Mouse (Mus musculus) forebrain, embryonic 12.5 days (tissue): ENCODE measurements around the gene Egfem1. TPM values are rescaled to one million over a fixed set of nuclear protein-coding genes. Genes with fewer than 3 reads are reported as not detected.
A peak's percentile ranks its signal among the peaks of the same experiment; 100 is the strongest.

Source experiments
- ATAC-seq: fragments of 200-750 bp; cut with Nextera tagmentation; 2 replicates; pipeline ENCODE4 v1.8.0; 2017; ENCODE audit warnings: moderate TSS enrichment; ENCODE audit not compliant: low FRiP score
- H3K27ac ChIP-seq: fragments of 300-500 bp; sonication (generic); 2 replicates; pipeline ENCODE4 v1.5.1; 2016; ENCODE audit warnings: mild to moderate bottlenecking
- H3K27me3 ChIP-seq: fragments of 300-500 bp; sonication (generic); 2 replicates; pipeline ENCODE4 v1.6.1; 2016; ENCODE audit warnings: mild to moderate bottlenecking
- H3K36me3 ChIP-seq: fragments of 300-500 bp; sonication (generic); replicated peaks from 2 replicates; pipeline ENCODE4 v1.6.1; 2016; ENCODE audit warnings: mild to moderate bottlenecking
- H3K4me1 ChIP-seq: fragments of 300-500 bp; sonication (generic); 2 replicates; pipeline ENCODE4 v1.6.1; 2016
- H3K4me2 ChIP-seq: fragments of 300-500 bp; sonication (generic); 2 replicates; pipeline ENCODE4 v1.6.1; 2016; ENCODE audit warnings: mild to moderate bottlenecking, moderate library complexity
- H3K4me3 ChIP-seq: fragments of 300-500 bp; sonication (generic); replicated peaks from 2 replicates; pipeline ENCODE4 v1.5.1; 2016; ENCODE audit warnings: mild to moderate bottlenecking
- H3K9ac ChIP-seq: fragments of 300-500 bp; sonication (generic); 2 replicates; pipeline ENCODE4 v1.6.1; 2016; ENCODE audit warnings: mild to moderate bottlenecking
- H3K9me3 ChIP-seq: fragments of 300-500 bp; sonication (generic); 2 replicates; pipeline ENCODE4 v1.6.1; 2016
- WGBS: fragments of 180-500 bp; shearing (Covaris S2); methylation state at CpG from one replicate; pipeline ENCODE4 v1.1.7; 2016; 5-methylcytosine and 5-hydroxymethylcytosine counted together
- polyA plus RNA-seq: library from polyadenylated mRNA; unstranded; fragments of >200 nt; fragmentation: Nextera tagmentation; extraction: Ambion mirVana; gene quantifications from 2 replicates; pipeline ENCODE4 v1.2.1, GENCODE M21; 2016

The Egfem1 gene
- polyA plus RNA-seq, 1 experiment from 2014 or later: 6.1 TPM

GRCm38 (mm10) chr3:29222414-29222813 is 140.6 kb downstream of the Egfem1 start:
- no peaks in the 10 kb centered on the region for H3K4me1 ChIP-seq
- H3K9ac ChIP-seq: no peak overlapping the region
- WGBS: 80% methylated on average over 2 of the region's 2 CpGs
- no peak overlapping the region for H3K27ac ChIP-seq
- no peaks in the 10 kb centered on the region for H3K27me3 ChIP-seq
- no peak for ATAC-seq
- no peak overlapping the region for H3K4me3 ChIP-seq
- no peaks in the 10 kb centered on the region for H3K9me3 ChIP-seq
- no peaks in the 10 kb centered on the region for H3K36me3 ChIP-seq
- no peak overlapping the region for H3K4me2 ChIP-seq

- no peak overlapping the region for H3K4me3 ChIP-seq
- WGBS: 72% methylated on average over 2 of the region's 2 CpGs
- no peak overlapping the region for H3K27ac ChIP-seq
- no peak overlapping the region for H3K9ac ChIP-seq
- H3K27me3 ChIP-seq: no peaks in the 10 kb centered on the region
- H3K4me2 ChIP-seq: no peak overlapping the region
- no peaks in the 10 kb centered on the region for H3K36me3 ChIP-seq
- H3K9me3 ChIP-seq: no peaks in the 10 kb centered on the region
- no peak for ATAC-seq
- no peaks in the 10 kb centered on the region for H3K4me1 ChIP-seq
Observed at GRCm38 (mm10) chr3:29229712-29230111, 147.9 kb downstream of the Egfem1 start.

GRCm38 (mm10) chr3:29235477-29235876 is 153.7 kb downstream of the Egfem1 start:
- ATAC-seq: no peak
- Histone ChIP-seq H3K27ac (no peak overlapping the region), H3K4me1 (peaks cover 7% of the 10 kb centered on the region; the same call in 1 of the 2 replicates), H3K27me3 (no peaks in the 10 kb centered on the region), H3K9me3 (no peaks in the 10 kb centered on the region), H3K9ac (no peak overlapping the region), H3K36me3 (no peaks in the 10 kb centered on the region), H3K4me3 (no peak overlapping the region), H3K4me2 (no peak overlapping the region)
- WGBS: 78% methylated on average over 4 of the region's 4 CpGs

DNA sequence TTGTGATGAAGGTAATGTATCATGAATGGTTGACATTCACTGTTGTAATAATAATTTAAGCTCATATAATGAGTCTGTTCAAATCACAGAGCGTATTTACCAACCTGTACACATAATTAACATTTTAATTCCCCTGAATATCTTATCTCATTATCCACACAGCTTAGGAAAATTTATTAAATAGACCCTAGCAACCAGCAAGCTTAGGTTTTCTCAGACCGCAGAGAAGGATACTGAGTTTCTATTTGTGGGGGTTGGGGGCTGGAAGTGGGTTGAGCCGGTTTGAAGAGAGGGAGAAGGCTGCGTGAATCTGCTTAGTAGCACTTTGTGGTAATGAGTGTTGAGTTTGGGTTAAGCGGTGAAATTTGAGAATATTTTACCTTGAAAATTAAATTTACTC is 154.7 kb downstream of the Egfem1 start:
- ATAC-seq: no peak
- Histone ChIP-seq H3K27ac (no peak overlapping the region), H3K36me3 (no peaks in the 10 kb centered on the region), H3K27me3 (no peaks in the 10 kb centered on the region), H3K4me3 (no peak overlapping the region), H3K4me1 (peaks cover 7% of the 10 kb centered on the region; the same call in 1 of the 2 replicates), H3K4me2 (no peak overlapping the region), H3K9ac (no peak overlapping the region), H3K9me3 (no peaks in the 10 kb centered on the region)
- 67% methylated on average over 5 of the region's 5 CpGs for WGBS

DNA sequence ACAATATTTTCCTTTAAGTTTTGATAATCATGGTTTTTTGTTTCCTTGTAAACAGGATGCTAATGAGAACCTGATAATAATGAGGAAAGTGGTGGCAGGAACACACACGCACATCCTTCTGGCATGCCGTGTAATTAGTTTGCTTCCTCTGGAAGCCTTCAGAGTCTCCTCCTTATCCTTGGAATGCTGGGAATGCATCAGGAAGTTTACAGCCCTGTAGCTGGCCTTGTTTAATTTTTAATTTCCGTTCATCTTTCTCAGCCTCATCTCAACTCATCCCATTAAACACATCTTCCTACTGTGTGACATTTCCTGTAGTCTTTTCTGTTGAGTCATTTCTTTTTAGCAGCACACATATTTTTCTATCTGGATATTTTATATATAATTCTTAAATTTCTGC is 161.8 kb downstream of the Egfem1 start:
- no peak for ATAC-seq
- H3K27ac ChIP-seq: no peak overlapping the region

GRCm38 (mm10) chr3:29291633-29292032 is 209.8 kb downstream of the Egfem1 start:
- ATAC-seq: 0 out of 2 replicates have a peak, but pooled peaks have one; percentile 58
- H3K9ac ChIP-seq: no peak overlapping the region
- WGBS: 47% methylated on average over 4 of the region's 4 CpGs
- no peaks in the 10 kb centered on the region for H3K9me3 ChIP-seq
- no peak overlapping the region for H3K27ac ChIP-seq
- no peaks in the 10 kb centered on the region for H3K27me3 ChIP-seq
- no peak overlapping the region for H3K4me3 ChIP-seq
- no peaks in the 10 kb centered on the region for H3K36me3 ChIP-seq
- no peak overlapping the region for H3K4me2 ChIP-seq
- H3K4me1 ChIP-seq: peaks cover 20% of the 10 kb centered on the region

More for the DNA sequence above, 161.8 kb downstream of the Egfem1 start:
- no peak overlapping the region for H3K4me2 ChIP-seq
- H3K9me3 ChIP-seq: no peaks in the 10 kb centered on the region
- H3K9ac ChIP-seq: no peak overlapping the region
- H3K36me3 ChIP-seq: no peaks in the 10 kb centered on the region
- no peaks in the 10 kb centered on the region for H3K27me3 ChIP-seq
- H3K4me3 ChIP-seq: no peak overlapping the region
- no peaks in the 10 kb centered on the region for H3K4me1 ChIP-seq
- 58% methylated on average over 3 of the region's 3 CpGs for WGBS

DNA sequence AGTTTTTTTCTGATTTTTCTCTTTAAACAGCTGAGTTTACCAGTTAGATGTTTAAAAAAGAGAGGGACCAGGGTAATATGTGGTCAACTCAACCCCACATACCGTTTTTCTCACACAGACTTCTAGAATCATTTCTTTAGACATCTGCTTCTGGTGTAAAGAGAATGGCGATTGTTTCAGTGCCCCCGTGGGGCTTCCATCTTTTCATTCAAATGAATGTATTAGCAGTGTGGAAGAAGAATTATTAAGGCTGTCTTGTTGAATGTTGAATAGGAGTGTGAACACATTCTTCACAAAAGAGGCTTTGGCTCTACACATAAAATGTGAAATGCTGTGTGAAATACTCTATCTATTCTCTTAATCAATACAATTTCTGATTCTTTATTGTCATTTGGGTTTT is 210.4 kb downstream of the Egfem1 start:
- H3K9me3 ChIP-seq: no peaks in the 10 kb centered on the region
- H3K9ac ChIP-seq: no peak overlapping the region
- H3K27ac ChIP-seq: peak overlapping the region; percentile 37; the same call in 1 of the 2 replicates
- no peaks in the 10 kb centered on the region for H3K36me3 ChIP-seq
- no peaks in the 10 kb centered on the region for H3K27me3 ChIP-seq
- H3K4me2 ChIP-seq: no peak overlapping the region
- ATAC-seq: 0 out of 2 replicates have a peak, but pooled peaks have one; percentile 41
- WGBS: 16% methylated on average over 3 of the region's 3 CpGs
- H3K4me3 ChIP-seq: no peak overlapping the region
- peaks cover 20% of the 10 kb centered on the region for H3K4me1 ChIP-seq

- Histone ChIP-seq H3K9me3 (no peaks in the 10 kb centered on the region), H3K4me2 (no peak overlapping the region), H3K4me1 (peaks cover 20% of the 10 kb centered on the region), H3K27me3 (no peaks in the 10 kb centered on the region), H3K4me3 (no peak overlapping the region), H3K9ac (no peak overlapping the region), H3K36me3 (no peaks in the 10 kb centered on the region), H3K27ac (peak overlapping the region; percentile 71)
- whole genome bisulfite sequencing: 31% methylated on average over 4 of the region's 4 CpGs
- ATAC-seq: 0 out of 2 replicates have a peak, but pooled peaks have one; percentile 14
Observed at GRCm38 (mm10) chr3:29293230-29293629, 211.4 kb downstream of the Egfem1 start.

- no peaks in the 10 kb centered on the region for H3K9me3 ChIP-seq
- H3K4me2 ChIP-seq: no peak overlapping the region
- no peaks in the 10 kb centered on the region; the same call in 1 of the 2 replicates for H3K4me1 ChIP-seq
- no peak overlapping the region for H3K4me3 ChIP-seq
- H3K36me3 ChIP-seq: no peaks in the 10 kb centered on the region
- no peaks in the 10 kb centered on the region for H3K27me3 ChIP-seq
- no peak overlapping the region for H3K27ac ChIP-seq
- 81% methylated on average over 3 of the region's 3 CpGs for WGBS
- no peak for ATAC-seq
- H3K9ac ChIP-seq: no peak overlapping the region
Observed at GRCm38 (mm10) chr3:29342223-29342791, 260.5 kb downstream of the Egfem1 start.

DNA sequence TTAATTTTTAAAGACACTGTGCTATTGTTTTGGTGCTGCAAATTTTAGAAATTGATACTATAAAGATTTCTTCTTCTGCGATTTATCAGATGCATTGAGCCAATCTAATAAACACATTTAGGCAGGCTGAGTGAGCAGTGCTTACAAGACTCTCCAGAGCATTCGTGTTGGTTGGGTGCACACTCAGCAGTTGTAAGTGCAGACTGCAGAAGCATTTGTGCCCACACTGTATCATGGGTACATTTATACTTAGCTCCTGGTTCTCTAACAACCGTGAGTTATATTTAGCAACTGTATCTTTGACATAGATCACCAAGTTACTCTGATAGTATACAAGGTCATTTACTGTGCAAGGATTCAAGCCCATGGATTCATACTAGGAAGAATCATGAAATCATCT is 264.0 kb downstream of the Egfem1 start:
- H3K9me3 ChIP-seq: no peaks in the 10 kb centered on the region
- H3K4me2 ChIP-seq: no peak overlapping the region
- no peaks in the 10 kb centered on the region; the same call in 1 of the 2 replicates for H3K4me1 ChIP-seq
- no peak overlapping the region for H3K9ac ChIP-seq
- no peak overlapping the region for H3K27ac ChIP-seq
- H3K27me3 ChIP-seq: no peaks in the 10 kb centered on the region
- H3K36me3 ChIP-seq: no peaks in the 10 kb centered on the region
- H3K4me3 ChIP-seq: no peak overlapping the region
- ATAC-seq: no peak
- WGBS: 80% methylated on average over 3 of the region's 3 CpGs

- Histone ChIP-seq H3K4me1 (no peaks in the 10 kb centered on the region; the same call in 1 of the 2 replicates), H3K27ac (no peak overlapping the region), H3K9ac (no peak overlapping the region), H3K9me3 (no peaks in the 10 kb centered on the region), H3K4me2 (no peak overlapping the region), H3K4me3 (no peak overlapping the region), H3K27me3 (no peaks in the 10 kb centered on the region), H3K36me3 (no peaks in the 10 kb centered on the region)
- no peak for ATAC-seq
- 49% methylated on average over 8 of the region's 8 CpGs for WGBS
Observed at GRCm38 (mm10) chr3:29366907-29367306, 285.1 kb downstream of the Egfem1 start.

DNA sequence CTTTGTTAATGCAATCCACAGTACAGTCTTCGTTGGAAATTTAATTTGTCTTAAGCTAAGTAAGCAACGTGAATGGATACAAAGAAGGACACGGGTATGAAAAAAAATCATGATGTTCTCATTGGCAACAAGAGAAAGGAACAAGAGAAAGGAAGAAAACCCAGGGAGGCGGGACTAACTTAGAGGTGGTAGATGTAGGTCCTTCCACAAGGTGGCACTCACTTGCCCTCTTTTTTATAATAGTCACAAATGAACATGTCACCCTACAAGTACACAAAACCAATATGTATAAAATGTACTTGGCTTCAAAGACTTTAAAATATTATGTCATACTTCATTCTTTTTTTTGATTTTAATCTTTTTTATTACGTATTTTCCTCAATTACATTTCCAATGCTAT is 288.7 kb downstream of the Egfem1 start:
- Histone ChIP-seq H3K4me1 (no peaks in the 10 kb centered on the region; the same call in 1 of the 2 replicates), H3K4me2 (no peak overlapping the region), H3K9ac (no peak overlapping the region), H3K4me3 (no peak overlapping the region), H3K9me3 (no peaks in the 10 kb centered on the region), H3K27ac (no peak overlapping the region), H3K27me3 (no peaks in the 10 kb centered on the region), H3K36me3 (no peaks in the 10 kb centered on the region)
- WGBS: 68% methylated on average over 5 of the region's 5 CpGs
- ATAC-seq: no peak

DNA sequence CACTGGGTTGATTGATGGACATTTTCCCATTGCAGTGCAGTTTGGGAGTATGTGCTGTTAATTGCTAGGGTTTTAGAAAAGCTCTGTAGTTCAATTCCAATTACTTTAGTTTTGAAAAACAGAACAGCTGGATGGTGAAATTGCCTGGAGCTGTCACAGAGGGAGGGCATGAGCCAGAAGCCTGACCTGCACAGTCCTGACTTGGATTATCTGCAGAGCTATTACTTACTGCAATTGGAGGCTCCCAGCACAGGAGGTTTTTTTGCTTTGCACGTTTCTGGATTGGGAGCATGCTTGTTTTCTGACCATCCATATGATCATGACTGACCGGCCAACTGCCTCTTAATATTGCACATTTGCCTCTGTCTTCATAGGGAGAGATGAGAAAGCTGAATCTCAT is 299.4 kb downstream of the Egfem1 start:
- no peaks in the 10 kb centered on the region for H3K36me3 ChIP-seq
- H3K4me3 ChIP-seq: no peak overlapping the region
- no peaks in the 10 kb centered on the region for H3K9me3 ChIP-seq
- 66% methylated on average over 2 of the region's 2 CpGs for WGBS
- H3K9ac ChIP-seq: no peak overlapping the region
- peak; percentile 75 for ATAC-seq
- no peak overlapping the region for H3K27ac ChIP-seq
- H3K4me1 ChIP-seq: peaks cover 3% of the 10 kb centered on the region; the same call in 1 of the 2 replicates
- H3K27me3 ChIP-seq: no peaks in the 10 kb centered on the region
- H3K4me2 ChIP-seq: no peak overlapping the region
